Mouse (Mus musculus) B cell, adult (primary cell): ENCODE measurements around the gene Pax3. TPM values are rescaled to one million over a fixed set of nuclear protein-coding genes. Genes with fewer than 3 reads are reported as not detected.

Experiments used
- total RNA-seq: library from RNA; stranded (reverse); gene quantifications from 4 replicates; pipeline ENCODE4 v1.2.4, GENCODE M21; 2023; ENCODE audit not compliant: inconsistent age

The Pax3 gene
- total RNA-seq: not detected in 4 replicates

GRCm38 (mm10) chr1:78196751-78197311 is at the start of gene Pax3:
Gene Pax3, minus strand, starts transcription at chr1:78197134.

Other genes starting within 250 kb of the Pax3 start
- not detected in 4 replicates for gene Sgpp2, start 113.2 kb upstream of the Pax3 start, total RNA-seq